Mouse (Mus musculus) layer of hippocampus, postnatal 10 days (tissue): Measurements from ENCODE around the gene BC035947. TPM values are rescaled to one million over a fixed set of nuclear protein-coding genes. Genes with fewer than 3 reads are reported as not detected.
"Not testable (repeated sequence)": the region's sequence is repeated elsewhere in the genome, so short reads cannot be mapped to it uniquely, and the experiment has no call there.

ENCODE experiments used
- DNase-seq, 2 experiments: peaks; one replicate each; pipeline ENCODE4 v3.0.0; 2021; ENCODE audit warnings: low spot score in 2 of 2
- long read RNA-seq: library from polyadenylated mRNA; stranded (forward); transcript quantifications from one replicate; pipeline ENCODE4 v2.0.0, GENCODE M21; 2023
- total RNA-seq, 2 experiments: library from RNA; stranded (reverse); gene quantifications; 2 replicates each; pipeline ENCODE4 v1.2.3; 2021

Gene BC035947
- total RNA-seq, result under 1 TPM; 0.13 to 0.16 TPM
- long read RNA-seq, result 0 reads

DNA sequence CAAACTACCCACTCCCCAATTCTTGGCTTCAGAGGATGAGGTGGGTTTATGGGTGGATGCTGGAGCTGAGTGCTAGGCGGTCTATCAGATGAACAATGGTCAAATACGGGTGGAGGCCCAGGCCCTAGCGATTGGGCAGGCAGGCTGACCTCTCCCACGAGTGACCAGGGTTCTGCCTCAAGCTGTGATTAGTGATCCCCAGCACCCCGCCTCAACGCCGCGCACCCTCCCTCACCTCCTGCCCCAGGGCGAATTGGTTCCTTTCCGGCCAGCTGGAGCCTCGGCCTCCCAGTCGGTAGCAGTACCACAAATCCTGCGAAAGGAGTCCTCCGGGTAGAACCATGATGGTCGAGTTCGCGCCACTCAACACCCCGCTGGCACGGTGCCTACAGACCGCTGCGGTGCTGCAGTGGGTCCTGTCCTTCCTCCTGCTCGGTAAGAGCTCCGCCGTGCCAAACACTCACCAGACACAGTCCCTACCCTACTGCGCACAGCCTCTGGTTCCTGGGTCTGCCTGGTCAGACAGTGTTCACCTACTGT, at the start of gene BC035947:
BC035947 (minus strand) TSS at position 538 of the 540 bp plus-strand sequence.
- DNase-seq, result peak in 1 of 2 experiments; percentile 18

DNA sequence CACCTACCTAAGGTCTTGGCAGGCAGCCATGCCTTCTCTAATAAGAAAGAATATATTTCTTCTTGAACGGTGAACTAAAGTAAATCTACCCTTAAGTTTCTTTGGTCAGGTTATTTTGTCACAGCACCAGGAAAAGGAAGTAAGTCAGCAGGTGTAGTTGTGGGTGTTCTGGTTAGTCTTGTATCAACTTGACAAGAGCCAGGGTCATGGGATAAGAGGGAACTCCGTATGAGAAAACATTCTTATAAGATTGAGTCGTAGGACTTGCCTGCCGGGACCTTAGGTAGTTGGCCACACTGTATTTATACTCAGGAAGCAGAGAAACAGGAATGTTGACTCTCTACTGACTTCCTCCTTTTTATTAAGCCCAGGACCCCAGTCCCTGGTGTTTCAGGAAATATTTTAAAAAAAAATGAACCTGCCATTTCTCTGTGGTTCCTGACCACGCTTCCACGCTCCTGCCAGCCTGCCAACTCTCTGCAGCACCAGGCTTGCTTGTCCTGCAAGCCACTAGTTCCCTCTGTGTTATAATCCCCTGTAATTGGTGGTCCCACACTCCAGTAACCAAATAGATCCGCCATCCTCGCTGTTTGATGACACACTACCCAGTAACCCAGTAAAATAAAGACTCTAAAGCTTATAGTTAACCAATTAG, 42.2 kb upstream of the BC035947 start:
- DNase-seq, result no peak

DNA sequence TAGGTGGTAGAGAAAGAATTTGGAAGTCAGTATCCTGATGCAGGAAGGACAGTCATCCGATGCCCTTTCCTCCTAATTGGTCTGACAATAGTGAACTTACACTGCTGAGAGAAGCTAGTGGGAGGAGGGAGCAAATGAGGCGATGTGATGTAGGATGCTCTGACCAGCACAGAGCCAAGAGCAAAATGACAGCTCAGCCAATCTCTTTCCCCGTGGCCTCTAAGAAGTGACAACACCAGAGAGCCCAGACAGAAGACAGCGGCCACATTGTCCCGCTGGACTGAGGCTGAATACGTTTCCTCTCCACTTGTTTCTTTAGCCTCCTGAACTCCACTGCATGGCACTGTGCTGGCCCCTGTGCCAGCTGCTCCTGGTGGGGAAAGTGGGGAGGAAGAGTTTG, 37.0 kb upstream of the BC035947 start:
- no peak for DNase-seq

DNA sequence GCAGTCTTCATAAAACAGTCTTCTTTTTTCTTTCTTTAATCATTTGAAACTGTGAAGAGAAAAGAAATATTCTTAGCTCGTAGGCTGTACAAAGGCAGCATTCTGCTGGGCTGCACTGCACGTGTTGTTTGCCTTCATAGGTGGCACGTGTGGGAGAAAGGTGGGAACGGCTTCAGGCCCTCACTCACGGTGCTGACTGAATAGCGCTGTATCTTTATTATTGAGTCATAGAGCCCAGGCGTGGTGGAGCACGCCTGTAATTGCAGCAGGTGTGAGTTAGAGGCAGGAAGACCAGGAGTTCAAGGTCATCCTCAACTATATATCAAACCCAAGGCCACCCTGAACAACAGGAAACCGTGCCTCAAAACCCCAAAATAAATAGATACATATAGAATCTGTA, 34.3 kb upstream of the BC035947 start:
- DNase-seq, result no peak

DNA sequence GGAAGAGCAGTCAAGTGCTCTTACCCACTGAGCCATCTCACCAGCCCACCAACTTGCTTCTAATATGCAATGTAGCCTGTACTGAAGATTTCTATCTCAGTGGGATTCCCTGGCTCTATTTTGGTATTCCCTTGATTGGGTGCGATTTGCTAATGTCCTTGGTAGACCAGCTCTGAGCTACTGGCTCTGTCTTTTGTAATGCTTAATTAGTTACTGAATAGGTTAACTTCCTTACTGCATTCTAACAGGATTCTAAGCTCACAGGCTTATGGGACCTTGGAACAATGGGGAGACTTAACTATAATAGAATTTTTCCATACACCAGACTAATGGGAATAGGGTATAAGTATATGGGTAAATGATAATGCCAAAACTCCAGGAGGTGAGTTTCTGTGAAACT, 31.7 kb upstream of the BC035947 start:
- DNase-seq, result not testable (repeated sequence)

DNA sequence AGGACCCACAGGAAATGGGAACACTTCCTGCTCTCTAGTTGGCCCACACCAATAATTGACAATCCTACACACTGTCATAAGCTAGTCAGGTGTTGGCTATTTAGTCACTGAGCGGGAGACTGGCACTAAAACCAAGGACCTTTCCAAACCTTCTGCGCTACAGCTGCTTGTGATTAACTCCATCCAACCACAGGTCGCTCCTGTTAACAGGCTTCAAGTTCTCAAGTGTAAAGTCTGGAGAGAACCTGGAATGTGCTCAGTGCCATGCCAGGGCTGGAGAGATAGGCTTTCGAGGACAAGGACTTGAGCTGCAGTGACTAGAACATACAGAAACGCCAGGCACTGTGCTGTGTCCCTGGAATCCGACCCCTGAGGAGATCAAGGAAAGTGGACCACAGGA, 27.2 kb upstream of the BC035947 start:
- DNase-seq, result no peak

DNA sequence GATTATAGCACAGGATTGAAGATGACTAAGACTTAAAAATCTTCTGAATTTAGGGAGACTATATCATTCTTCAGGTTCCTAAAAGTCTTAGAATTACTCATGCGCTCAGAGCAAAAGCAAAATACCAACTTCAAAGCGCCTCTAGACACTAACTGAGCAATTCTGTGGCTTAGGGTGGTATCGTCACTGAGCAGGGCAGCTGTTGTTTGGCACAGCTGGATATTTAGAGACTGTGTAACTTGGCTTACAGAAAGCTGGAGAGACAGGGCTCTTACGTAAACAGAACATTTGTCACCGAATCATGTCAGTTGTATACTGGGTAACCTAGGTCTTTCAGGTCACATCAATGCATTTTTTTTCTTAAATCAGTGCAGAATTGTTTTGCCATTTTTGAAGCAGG, 26.4 kb upstream of the BC035947 start:
- DNase-seq, result no peak

DNA sequence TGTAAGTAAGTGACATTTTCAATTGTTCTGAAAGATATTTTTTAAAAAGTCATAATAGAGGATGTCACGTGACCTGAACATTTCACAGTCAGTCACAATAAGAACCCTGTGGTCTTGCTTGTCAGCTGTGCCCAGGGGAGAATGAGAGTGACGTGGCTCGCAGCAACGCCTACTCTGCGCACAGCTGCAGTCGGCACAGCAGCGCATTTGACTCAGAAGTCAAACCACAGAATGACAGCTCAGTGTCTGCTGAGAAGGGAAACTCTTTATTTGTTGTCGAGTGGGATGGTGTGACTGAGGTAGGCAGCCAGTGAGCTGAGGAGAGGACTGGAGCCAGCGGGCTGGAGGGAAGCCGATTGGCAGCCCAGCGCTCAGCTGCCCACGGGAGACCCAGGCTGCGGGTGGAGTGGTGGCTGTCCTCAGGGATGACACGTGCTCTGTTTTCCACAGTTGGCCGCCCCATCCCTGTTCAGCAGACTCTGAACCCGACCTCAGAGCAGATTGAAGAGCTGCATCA, 25.6 kb upstream of the BC035947 start:
- peak; percentile 65 to 73 for DNase-seq

DNA sequence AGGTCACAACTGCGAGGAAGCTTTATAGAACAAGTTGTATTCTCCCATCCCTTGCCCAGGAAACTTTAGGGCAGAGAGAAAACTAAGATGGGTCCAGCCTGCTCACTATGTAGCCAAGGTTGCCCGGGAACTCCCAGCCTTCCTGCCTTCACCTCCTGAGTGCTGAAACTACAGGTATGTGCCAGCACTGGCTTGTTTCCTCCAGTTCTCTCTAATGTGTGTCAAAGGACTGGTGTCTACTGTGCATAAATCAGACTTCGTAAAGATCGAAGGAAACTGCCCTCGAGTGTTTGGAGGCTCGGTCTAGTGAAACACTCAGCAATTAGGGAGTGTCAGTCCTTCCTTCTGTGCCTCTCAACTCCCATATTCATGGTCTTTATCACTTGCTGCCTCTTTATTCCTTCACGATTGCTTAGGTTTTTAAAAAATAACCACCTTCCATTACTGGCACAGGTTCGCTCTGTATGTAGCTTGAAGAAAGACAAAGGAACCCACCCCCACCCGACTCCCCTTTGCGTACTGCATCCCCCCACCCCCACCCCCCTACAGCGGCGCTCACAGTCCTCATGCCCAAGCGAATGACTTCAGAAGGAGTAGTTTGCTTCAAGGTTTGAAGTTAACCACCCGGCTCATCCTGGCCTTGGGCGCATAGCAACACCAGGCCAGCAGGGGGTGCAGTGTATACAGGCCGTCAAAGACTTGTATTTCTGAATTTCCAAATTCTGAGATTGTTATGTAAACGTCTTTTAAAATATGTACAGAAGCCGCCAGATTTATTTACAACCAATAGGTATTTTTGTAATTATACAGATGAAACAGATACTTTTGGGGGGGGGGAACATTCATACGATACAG, 24.6 kb upstream of the BC035947 start:
- peak; percentile 85 to 87 for DNase-seq

DNA sequence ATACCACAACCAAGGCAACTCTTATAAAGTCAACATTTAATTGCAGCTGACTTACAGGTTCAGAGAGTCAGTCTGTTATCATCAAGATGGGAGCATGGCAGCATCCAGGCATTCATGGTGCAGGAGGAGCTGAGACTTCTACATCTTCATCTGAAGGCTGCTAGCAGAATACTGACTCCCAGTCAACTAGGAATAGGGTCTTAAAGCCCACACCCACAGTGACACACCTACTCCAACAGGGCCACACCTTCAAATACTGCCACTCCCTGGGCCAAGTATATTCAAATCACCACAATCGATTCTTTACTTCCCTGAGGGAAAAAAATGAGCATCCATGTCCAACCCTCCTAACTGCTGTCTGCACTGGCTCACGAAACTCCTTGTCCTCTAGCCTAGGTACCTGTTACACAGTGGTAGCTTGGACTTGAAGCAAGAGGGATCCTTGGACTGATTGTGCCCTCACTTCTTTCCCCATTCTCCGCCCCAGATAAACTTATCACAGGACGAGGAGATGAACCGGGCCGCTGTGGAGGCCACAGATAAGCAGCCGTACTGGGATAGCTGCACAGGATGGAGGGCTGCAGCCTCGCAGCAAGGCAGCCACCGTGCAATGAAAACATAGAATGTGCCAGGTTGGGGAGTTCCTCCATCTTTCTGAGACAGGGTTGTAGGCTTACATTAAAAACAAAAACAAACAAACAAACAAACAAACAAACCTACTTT, 22.6 kb upstream of the BC035947 start:
- no peak for DNase-seq

DNA sequence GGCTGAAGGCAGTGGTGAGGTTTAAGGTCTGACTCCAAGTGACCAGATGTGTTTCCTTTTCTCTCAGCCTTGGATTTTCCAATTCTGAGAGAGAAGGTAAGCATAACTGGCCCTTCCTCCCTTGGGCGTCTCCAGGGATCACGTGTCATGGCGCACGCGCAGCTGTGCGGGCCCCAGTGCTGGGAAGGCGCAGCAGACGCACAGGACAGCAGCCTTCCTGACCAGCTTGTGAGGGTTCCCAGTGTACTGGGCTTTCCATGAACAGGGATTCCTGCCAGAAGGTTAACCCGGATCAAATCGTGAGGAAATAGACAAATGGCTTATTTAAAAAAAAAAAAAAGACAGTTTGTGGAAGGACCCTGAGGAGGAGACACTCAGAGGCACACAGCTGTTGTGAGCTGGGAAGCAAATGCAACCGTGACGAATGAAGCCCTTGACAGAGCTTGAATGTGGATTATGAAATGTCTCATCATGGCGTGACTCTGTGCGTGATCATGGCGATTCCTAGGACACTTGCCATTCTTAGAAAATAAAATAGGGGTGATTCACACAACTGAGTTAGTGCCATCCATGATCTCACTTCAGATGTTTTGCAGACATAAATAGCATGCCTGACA, 20.3 kb upstream of the BC035947 start:
- peak in 1 of 2 experiments; percentile 27 for DNase-seq

DNA sequence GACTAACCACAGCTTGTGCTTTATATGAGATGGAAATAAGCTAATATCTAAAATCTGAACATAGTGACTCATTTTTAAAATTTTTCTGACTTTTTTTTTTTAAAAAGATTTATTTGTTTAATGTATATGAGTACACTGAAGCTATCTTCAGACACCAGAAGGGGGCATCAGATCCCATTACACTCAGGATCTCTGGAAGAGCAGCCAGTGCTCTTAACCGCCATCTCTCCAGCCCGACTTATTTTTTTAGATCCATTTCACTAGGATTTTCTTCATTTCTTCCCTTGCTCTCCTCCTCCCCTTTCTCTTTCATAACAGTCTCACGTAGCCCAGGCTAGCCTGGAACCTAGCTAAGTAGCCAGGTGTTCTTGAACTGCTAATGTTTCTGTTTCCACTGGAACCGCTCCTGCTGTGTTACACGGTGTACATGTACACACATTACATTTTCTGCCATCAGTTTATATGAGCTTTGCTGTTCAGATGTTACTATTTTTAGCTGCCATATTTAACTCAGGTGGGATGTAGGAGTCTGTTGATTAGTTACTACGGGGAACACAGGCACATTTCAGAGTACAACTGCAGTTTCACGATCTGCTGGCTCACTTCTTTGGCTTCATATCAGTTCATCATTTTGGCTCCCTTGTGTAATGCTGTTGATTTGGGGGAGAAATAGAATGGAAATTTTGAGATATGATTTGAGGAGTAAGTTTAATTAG, 18.7 kb upstream of the BC035947 start:
- DNase-seq, result peak in 1 of 2 experiments; percentile 21

DNA sequence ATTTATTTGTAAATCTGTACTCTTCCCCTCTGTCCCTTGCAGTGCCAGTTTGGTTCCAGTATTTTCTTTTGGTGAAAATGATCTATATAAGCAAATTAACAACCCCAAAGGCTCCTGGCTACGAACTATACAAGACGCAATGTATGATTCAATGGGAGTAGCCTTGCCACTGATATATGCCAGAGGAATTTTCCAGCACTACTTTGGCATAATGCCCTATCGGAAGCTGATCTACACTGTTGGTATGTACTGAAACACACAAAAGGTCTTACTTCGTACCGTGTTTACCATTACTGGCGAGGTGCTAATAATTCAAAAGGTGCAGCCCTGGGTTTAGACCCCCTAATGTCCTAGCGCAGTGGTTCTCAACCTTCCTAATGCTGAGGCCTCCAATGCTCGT, 17.1 kb upstream of the BC035947 start:
- DNase-seq, result no peak

DNA sequence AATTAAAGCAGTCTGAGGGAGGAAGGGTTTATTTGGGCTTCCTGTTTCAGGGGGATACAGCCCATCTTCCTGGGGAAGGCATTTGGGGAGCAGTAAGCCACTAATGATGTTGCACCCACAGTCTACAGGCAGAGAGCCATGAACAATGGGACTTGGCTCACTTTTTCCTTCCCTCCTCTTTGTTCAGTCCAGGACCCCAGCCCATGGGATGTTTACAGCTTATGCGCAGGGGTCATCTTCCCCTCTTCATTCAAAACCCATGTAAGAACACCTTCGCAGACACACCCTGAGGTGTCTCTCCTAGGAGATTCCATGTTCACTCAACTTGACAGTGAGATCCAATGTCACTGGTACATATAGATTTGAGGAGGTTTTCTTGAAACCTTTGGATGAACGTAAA, 16.4 kb upstream of the BC035947 start:
- no peak for DNase-seq

DNA sequence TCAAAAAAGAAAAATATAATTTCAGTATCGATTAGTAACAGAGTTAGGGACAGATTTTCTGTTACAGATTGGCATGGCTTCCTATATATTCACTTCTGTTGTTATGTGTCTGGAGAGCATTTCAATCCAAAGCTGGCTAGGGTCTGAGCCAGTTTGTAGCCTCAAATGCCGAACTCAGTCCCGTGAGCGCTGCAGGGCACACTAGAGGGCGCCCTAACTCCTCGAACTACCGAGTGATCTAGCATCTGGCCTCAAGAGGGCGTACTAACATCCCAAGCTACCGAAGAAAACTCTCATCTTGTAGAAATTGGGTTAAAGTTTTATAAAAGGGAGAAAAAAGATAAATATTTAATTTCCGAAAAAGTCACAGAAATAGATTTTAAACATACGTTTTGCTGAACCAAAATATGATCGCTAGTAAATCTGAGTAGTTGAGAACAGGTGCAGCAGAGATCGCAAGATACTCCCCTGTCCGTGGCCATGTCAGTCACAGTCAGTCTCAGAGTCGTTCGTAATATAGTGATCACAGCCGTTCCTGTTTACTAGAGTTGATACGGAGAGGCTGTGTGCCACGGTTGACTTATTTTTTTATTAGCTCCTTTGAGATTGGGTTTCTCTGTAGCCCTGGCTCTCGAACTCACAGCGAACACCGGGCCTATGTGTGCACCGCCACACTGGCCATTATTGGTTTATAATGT, 13.4 kb upstream of the BC035947 start:
- DNase-seq, result peak; percentile 78 to 81

DNA sequence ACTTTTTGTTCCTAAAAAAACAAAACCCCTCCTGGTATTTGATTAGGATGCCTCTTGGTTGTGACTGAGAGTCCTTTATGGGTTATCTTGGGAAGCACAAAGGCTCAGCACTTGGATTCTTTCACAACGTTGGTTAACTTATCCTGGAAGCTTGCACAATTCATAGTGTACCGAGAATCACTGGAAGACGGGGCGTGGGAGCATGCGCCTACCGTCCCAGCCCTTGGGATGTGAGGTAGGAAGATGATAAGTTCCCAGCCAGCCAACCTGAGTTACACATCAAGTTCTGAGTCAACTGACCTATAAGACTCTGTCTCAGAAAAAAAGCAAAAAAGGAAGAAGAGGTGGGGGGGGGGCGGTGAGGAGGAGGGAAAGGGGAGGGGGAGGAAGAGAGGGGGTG, 6.9 kb upstream of the BC035947 start:
- DNase-seq, result no peak

DNA sequence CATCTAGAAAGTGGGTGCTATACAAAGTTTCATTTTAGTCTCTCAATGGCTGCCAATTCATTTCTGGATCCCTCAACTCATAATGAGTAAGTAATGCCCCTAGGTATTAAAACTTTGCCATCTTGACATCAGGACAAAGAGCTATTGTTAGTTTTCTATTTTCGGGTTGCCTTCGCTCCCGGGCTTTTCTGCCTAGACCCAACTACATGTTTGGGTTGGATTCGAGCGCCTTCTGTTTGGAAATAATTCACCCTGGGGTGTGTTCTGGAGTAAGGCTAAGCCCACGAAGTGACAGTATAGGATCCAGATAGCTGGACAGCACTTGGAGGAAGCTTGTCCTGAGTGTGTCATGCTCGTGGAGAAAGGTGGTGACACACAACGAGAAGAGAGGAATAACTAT, 798 bp upstream of the BC035947 start:
- DNase-seq, result no peak

DNA sequence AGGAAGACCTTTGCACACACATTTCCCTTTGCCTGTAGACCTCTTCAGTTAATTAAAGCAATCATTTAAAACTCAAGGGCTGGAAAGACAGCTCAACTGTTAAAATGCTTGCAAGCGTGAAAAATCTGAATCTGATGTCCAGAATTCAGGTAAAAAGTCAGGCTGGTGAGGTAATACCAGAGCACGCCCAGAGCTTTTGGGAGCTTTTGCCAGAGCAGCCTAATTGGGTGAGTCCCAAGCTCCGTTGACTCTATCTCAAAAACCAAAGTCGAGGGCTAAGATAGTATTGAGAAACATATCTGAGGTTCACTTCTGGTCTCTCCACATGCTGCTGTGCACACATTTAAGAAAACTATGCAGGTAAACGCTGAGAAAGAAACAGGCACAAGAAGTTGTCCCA, 1.1 kb downstream of the BC035947 start, which contains the start of gene Mogat1:
Mogat1 (plus strand) TSS at position 130 of the 400 bp plus-strand sequence.
- no peak for DNase-seq

DNA sequence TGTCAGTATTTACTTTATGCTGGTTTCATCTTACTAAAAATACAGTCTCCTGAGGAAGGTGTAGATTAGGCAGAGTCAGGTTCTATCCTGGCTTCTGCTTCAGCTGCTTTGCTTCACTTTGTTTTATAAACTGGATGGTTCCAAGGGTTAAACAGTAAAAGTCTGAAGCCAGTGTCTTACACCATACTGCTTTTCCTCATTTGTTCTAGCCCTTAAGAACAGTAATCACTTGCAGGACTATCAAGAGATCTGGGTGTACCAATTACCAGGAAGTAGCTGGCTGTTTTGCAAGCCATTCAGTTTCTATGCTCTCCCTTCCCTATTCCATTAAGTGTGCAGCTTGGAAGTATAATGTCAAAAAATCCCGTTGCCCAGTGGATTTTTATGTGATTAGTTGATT, 4.8 kb downstream of the BC035947 start:
- DNase-seq, result no peak

DNA sequence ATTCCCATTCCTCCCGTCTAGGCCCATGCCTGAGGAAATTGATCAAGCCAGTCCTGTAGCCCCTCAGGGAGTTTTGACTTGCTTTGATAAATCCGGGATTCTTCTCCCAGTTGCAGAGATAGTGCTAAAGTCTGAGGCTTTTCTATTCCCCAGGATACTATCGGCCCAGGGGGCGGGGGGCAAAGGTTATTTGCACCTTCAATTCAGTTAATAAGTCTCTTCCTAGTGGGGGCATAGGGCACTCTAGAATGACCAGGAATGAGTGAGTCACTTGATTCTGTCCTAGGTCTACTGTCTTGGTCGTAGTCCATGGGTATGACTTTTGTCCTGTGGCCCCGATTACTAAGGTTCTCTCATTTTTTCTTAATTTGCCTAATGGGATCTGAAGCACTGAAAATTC, 9.4 kb downstream of the BC035947 start:
- no peak for DNase-seq
